Mouse (Mus musculus) liver, postnatal 0 days (tissue): Measurements from ENCODE around the gene Cpeb2.

Experiments
- CTCF ChIP-seq: sonication (generic); IDR thresholded peaks from 2 replicates; pipeline ENCODE4 v1.5.1; 2016; ENCODE audit warnings: antibody characterized with exemption, low read depth
- EP300 ChIP-seq: IDR thresholded peaks from 2 replicates; pipeline ENCODE4 v1.6.1; 2016; ENCODE audit warnings: antibody characterized with exemption, low read depth, mild to moderate bottlenecking

- TF ChIP-seq CTCF = no peak
- no peak for TF ChIP-seq EP300
Observed at GRCm38 (mm10) chr5:43183556-43183955, 49.4 kb upstream of the Cpeb2 start.
